Mouse (Mus musculus) thymus, adult 2 months (tissue): ENCODE measurements around the gene Wipf3. TPM values are rescaled to one million over a fixed set of nuclear protein-coding genes. Genes with fewer than 3 reads are reported as not detected.

Source experiments
- DNase-seq: peaks from one replicate; pipeline ENCODE4 v3.0.0; 2021
- H3K27ac ChIP-seq: fragments of 200-500 bp; 2 replicates; pipeline ENCODE4 v1.5.1; 2012; ENCODE audit warnings: low read length, control low read depth; ENCODE audit not compliant: control insufficient read depth, insufficient read depth
- H3K27me3 ChIP-seq: fragments of 200-500 bp; 2 replicates; pipeline ENCODE4 v1.6.1; 2012; ENCODE audit warnings: mild to moderate bottlenecking, low read length, moderate library complexity, mixed read lengths; ENCODE audit not compliant: control insufficient read depth, insufficient read depth
- H3K36me3 ChIP-seq: fragments of 200-500 bp; 2 replicates; pipeline ENCODE4 v1.6.1; 2012; ENCODE audit warnings: mild to moderate bottlenecking, low read length, moderate library complexity; ENCODE audit not compliant: control insufficient read depth, insufficient read depth
- H3K4me1 ChIP-seq: fragments of 200-500 bp; replicated peaks from 2 replicates; pipeline ENCODE4 v1.6.1; 2012; ENCODE audit warnings: low read length; ENCODE audit not compliant: control insufficient read depth, insufficient read depth
- H3K4me3 ChIP-seq: fragments of 200-500 bp; 2 replicates; pipeline ENCODE4 v1.5.1; 2012; ENCODE audit warnings: mild to moderate bottlenecking, low read length, control low read depth, moderate library complexity; ENCODE audit not compliant: control insufficient read depth, insufficient read depth
- CTCF ChIP-seq: fragments of 200-500 bp; IDR thresholded peaks from 2 replicates; pipeline ENCODE4 v1.5.1; 2012; ENCODE audit warnings: mild to moderate bottlenecking, control low read depth, low read length, moderate library complexity, borderline replicate concordance; ENCODE audit not compliant: control insufficient read depth, poor library complexity, insufficient read depth; ENCODE audit errors: extremely low read depth
- POLR2A ChIP-seq: fragments of 200-500 bp; IDR thresholded peaks from 2 replicates; pipeline ENCODE4 v1.6.1; 2012; ENCODE audit warnings: mild to moderate bottlenecking, low read length, control low read depth, moderate library complexity; ENCODE audit not compliant: control insufficient read depth, poor library complexity, insufficient read depth; ENCODE audit errors: extremely low read depth
- WGBS: fragments of 180-500 bp; shearing (Covaris S2); methylation state at CpG from one replicate; pipeline ENCODE4 v1.1.7; 2018; 5-methylcytosine and 5-hydroxymethylcytosine counted together
- polyA plus RNA-seq: library from polyadenylated mRNA; depleted of rRNA; stranded (reverse); fragments of >200 nt; gene quantifications from 2 replicates; pipeline ENCODE4 v1.2.3, GENCODE M21; 2012

Wipf3 gene
- polyA plus RNA-seq, 1 experiment = 1.6 TPM

DNA sequence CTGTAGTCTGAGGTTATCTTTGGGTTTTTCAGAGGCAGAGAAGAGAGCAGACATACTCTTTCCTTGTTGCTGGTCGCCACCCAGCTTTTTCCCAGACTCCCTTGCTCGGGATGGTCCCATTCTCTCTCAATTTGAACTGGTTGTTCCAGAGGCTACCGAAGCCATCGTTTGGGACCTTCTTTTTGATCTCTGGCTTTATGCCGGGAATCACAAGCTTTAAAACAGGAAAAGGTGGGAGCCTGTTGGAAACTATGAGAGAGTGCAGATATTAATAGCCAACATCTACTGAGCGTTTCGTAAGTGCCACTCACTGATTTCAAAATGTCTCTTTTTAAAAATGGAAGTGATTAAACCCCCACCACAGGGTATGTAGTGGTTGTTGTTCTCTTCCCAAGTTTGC is 42.5 kb downstream of the Wipf3 start:
- Histone ChIP-seq H3K4me1 (no peaks in the 10 kb centered on the region), H3K36me3 (no peaks in the 10 kb centered on the region), H3K4me3 (no peak overlapping the region), H3K27me3 (no peaks in the 10 kb centered on the region), H3K27ac (no peak overlapping the region)
- DNase-seq = no peak
- 85% methylated on average over 7 of the region's 7 CpGs for WGBS
- no peak for TF ChIP-seq POLR2A
- TF ChIP-seq CTCF = no peak

DNA sequence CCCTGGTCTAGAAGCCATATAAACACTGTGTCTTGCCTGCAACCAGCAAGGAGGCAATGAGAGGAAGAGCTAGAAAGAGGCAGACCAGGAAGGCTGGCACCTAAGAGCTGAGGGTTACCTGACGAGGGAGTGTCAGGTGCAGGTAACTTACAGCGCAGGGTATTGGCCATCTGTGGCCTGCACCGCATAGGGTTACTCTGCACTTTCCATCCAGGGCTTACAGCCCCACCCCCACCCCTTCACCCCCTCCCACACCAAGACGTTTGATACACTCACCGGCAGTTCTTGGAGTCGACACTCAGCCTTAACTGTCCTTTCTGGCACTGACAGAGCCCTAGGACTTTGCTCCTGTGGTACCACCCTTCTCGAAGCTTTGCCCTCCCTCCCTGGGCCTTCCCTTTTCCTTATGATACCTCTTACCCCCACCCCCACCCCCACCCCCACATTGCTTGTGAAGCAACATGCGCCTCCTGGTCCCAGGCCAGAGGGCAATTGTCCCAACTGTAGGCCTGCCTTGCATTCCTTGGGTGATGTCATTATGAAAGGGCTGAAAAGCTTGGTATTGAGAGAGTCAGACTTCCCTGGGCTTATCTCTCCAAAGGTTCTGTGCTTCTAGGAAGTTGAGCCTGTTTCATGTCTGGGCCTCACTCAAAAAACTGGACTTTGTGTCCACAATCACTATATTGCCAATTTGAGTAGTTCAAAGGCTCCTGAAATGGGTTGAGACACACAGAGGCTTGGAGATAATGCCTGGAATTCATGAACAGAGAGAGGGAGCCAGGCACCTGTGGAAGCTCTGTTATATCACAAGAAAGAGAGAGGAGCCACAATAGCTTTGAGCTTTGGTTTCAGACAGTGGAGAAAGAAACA is 43.7 kb downstream of the Wipf3 start:
- DNase-seq = no peak
- 80% methylated on average over 8 of the region's 8 CpGs for WGBS

DNA sequence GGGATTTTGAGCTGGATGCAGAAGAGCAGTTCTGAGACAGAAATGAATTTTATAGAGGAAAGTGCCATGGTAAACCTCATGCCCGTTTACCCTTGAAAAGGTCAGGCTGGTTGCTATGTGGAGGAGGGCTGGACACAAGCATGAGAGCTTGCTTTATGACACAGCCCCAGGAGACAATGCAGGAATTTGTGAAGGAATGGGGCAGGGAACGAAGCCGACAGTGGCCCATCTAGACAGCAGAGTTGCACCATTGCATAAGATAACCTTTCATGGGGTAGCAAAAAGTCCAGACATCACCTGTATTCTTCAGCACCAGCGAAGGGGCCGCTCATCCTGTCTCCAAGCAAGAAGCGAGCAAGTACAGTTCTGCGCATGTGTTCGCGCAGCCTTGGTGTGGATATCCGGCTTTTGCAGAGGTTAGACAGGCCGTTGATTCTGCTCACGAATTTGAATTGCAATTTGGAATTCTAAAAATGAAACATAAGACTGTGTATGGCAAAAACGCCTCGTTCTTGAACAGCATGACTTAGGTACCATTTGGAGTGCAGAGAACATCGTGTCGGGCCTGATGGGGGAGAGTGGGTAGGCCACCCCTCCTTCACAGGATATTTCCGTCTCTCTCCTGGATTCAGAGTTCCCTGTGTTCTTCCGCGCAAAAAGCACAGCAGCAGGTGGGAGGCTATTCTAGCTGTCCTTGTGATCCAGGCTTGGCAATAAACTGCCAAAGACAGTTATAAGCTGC is 46.7 kb downstream of the Wipf3 start:
- no peaks in the 10 kb centered on the region for H3K36me3 ChIP-seq
- no peak overlapping the region for H3K27ac ChIP-seq
- no peaks in the 10 kb centered on the region for H3K4me1 ChIP-seq
- TF ChIP-seq CTCF (no peak), POLR2A (no peak)
- no peaks in the 10 kb centered on the region for H3K27me3 ChIP-seq
- 96% methylated on average over 19 of the region's 19 CpGs for WGBS
- no peak for DNase-seq
- H3K4me3 ChIP-seq = no peak overlapping the region

More for the DNA sequence above, 43.7 kb downstream of the Wipf3 start:
- TF ChIP-seq CTCF (no peak), POLR2A (no peak)
- Histone ChIP-seq H3K4me3 (no peak overlapping the region), H3K36me3 (no peaks in the 10 kb centered on the region), H3K27me3 (no peaks in the 10 kb centered on the region), H3K4me1 (no peaks in the 10 kb centered on the region), H3K27ac (no peak overlapping the region)

DNA sequence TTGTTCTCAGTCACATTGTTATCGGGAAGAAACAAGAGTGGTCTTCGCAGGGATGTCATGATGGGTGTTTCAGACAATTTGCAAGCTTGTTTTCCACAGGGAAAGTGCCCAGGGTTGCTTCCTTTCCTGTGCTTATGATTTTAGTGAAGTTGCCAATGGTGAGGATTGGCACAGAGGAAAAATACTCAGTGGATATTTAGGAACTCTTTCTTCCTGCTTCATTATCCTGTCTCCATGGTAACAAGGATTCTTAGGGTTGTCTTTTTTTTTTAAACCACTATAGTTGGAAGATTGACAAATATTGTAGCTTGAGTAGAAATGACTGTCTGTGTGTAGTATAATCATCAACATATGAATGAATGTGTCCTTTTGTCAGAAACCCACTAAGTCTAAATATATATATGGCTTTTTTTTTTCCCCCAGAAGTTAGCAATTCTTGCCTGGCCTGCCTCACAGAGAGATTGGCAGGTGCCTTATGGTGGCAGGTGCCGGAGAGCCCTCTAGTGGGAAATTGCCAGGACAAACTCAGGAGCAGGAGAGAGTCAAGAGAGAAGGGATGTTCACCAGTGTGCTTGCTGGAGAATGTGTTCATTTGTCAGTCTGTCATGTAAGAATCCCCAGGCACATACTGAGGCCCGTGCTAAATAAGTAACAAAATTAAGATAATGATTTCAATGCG is 49.4 kb downstream of the Wipf3 start:
- WGBS = 86% methylated on average over 5 of the region's 5 CpGs
- Histone ChIP-seq H3K4me3 (no peak overlapping the region), H3K27me3 (no peaks in the 10 kb centered on the region), H3K4me1 (no peaks in the 10 kb centered on the region), H3K27ac (no peak overlapping the region), H3K36me3 (no peaks in the 10 kb centered on the region)
- TF ChIP-seq POLR2A (no peak), CTCF (no peak)
- DNase-seq = no peak

DNA sequence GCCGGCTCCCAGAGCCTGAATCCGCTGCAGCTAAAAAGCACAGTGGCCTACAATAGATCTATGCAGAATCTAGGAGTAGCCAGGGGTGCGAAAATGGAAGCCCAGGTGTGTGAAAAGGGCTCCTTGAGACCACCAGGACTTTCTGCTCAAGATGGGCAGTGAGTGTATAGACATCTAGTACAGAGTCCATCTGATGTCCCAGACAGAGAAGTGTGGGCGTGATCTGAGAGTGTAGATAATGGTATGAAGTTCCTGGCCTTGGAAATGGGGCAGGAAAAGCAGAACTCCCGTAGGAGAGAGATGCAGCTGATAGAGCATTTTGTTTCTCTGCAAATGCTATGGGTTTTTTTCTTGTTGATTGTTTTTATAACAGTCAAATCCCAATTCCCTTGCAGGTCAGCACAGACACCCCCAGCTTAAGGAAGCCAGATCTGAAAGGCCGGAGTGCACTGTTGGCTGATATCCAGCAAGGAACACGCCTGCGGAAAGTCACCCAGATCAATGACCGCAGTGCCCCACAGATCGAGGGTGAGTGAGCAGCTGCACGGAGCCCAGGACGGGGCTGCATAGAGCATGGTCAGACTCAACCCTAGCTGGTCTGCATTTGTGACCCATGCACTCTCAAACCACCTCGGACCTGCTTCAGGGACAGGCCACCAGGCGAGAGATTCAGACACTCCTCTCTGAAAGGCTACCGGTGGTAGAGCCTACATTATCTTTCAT is 52.1 kb downstream of the Wipf3 start:
- WGBS = 93% methylated on average over 15 of the region's 15 CpGs
- no peak overlapping the region for H3K27ac ChIP-seq
- no peak for DNase-seq
- H3K27me3 ChIP-seq = no peaks in the 10 kb centered on the region
- no peaks in the 10 kb centered on the region for H3K36me3 ChIP-seq
- no peak overlapping the region for H3K4me3 ChIP-seq
- TF ChIP-seq POLR2A = no peak
- no peak for TF ChIP-seq CTCF
- H3K4me1 ChIP-seq = peaks cover 2% of the 10 kb centered on the region; the same call in 1 of the 2 replicates
